Mouse (Mus musculus): ENCODE data around the gene Upb1. TPM values are rescaled to one million over a fixed set of nuclear protein-coding genes. Genes with fewer than 3 reads are reported as not detected.

Gene Upb1
- polyA plus RNA-seq, 1 experiment from 2014 or later, result 0.99 TPM

- H3K9me3 ChIP-seq (ENCODE audit: control insufficient read depth, low read length), result no peaks in the 10 kb centered on the region
- 74% methylated on average over 2 of the region's 2 CpGs for WGBS
- H3K4me1 ChIP-seq (ENCODE audit: control insufficient read depth, insufficient read depth, low read length), result no peaks in the 10 kb centered on the region
- no peak overlapping the region for H3K4me2 ChIP-seq (ENCODE audit: low read depth, low read length)
- DNase-seq (ENCODE audit: low spot score), result no peak
- no peaks in the 10 kb centered on the region for H3K27me3 ChIP-seq (replicated peaks; ENCODE audit: control insufficient read depth, insufficient read depth, low read length)
- ATAC-seq (ENCODE audit: low read depth), result no peak
- no peak overlapping the region for H3K4me3 ChIP-seq (ENCODE audit: low read depth, low read length)
- no peak overlapping the region for H3K27ac ChIP-seq (replicated peaks; ENCODE audit: low read depth, low read length)
- H3K36me3 ChIP-seq (ENCODE audit: control insufficient read depth, insufficient read depth, low read length), result no peaks in the 10 kb centered on the region
- H3K9ac ChIP-seq (ENCODE audit: low read depth, low read length), result no peak overlapping the region
These were observed 88.6 kb downstream of the Upb1 start for GRCm38 (mm10) chr10:75489522-75489921.

GRCm38 (mm10) chr10:75490731-75491130 is 89.8 kb downstream of the Upb1 start:
- Histone ChIP-seq H3K9ac (ENCODE audit: low read depth, low read length) (no peak overlapping the region), H3K4me3 (ENCODE audit: low read depth, low read length) (no peak overlapping the region), H3K9me3 (ENCODE audit: control insufficient read depth, low read length) (no peaks in the 10 kb centered on the region), H3K27me3 (replicated peaks; ENCODE audit: control insufficient read depth, insufficient read depth, low read length) (no peaks in the 10 kb centered on the region), H3K4me1 (ENCODE audit: control insufficient read depth, insufficient read depth, low read length) (no peaks in the 10 kb centered on the region), H3K36me3 (ENCODE audit: control insufficient read depth, insufficient read depth, low read length) (no peaks in the 10 kb centered on the region), H3K27ac (replicated peaks; ENCODE audit: low read depth, low read length) (no peak overlapping the region), H3K4me2 (ENCODE audit: low read depth, low read length) (no peak overlapping the region)
- DNase-seq (ENCODE audit: low spot score) (no peak), ATAC-seq (ENCODE audit: low read depth) (no peak)
- WGBS, result 74% methylated on average over 2 of the region's 2 CpGs

Other genes with a start within 250 kb of the Upb1 start
- 20.3 and 24.7 TPM in 2 replicates for gene Specc1l, start 189.0 kb upstream of the Upb1 start, polyA plus RNA-seq (2014; fragmentation: Nextera tagmentation; extraction: Ambion mirVana)
- gene Adora2a, start 84.2 kb upstream of the Upb1 start, polyA plus RNA-seq (2014; fragmentation: Nextera tagmentation; extraction: Ambion mirVana), result 4.1 and 5.4 TPM in 2 replicates
- 147 and 162 TPM in 2 replicates for gene Snrpd3, start 116.4 kb downstream of the Upb1 start, polyA plus RNA-seq (2014; fragmentation: Nextera tagmentation; extraction: Ambion mirVana)
- gene Gucd1, start 116.9 kb downstream of the Upb1 start, polyA plus RNA-seq (2014; fragmentation: Nextera tagmentation; extraction: Ambion mirVana), result 32.9 and 35.8 TPM in 2 replicates
- gene Lrrc75b, start 159.2 kb downstream of the Upb1 start, polyA plus RNA-seq (2014; fragmentation: Nextera tagmentation; extraction: Ambion mirVana), result 5.7 and 7.9 TPM in 2 replicates
- 0.39 and 1.4 TPM in 2 replicates for gene Ggt1, start 160.5 kb downstream of the Upb1 start, polyA plus RNA-seq (2014; fragmentation: Nextera tagmentation; extraction: Ambion mirVana)
- gene Ggt5, start 188.2 kb downstream of the Upb1 start, polyA plus RNA-seq (2014; fragmentation: Nextera tagmentation; extraction: Ambion mirVana), result 3.1 and 3.9 TPM in 2 replicates
- 7.1 and 7.4 TPM in 2 replicates for gene Susd2, start 242.9 kb downstream of the Upb1 start, polyA plus RNA-seq (2014; fragmentation: Nextera tagmentation; extraction: Ambion mirVana)